Mouse (Mus musculus) spleen, adult 2 months (tissue): Measurements from ENCODE around the gene Odf2. TPM values are rescaled to one million over a fixed set of nuclear protein-coding genes. Genes with fewer than 3 reads are reported as not detected.

Experiments used
- DNase-seq, 2 experiments: peaks; one replicate each; pipeline versions ENCODE4 v3.0.0 to v3.0.0-alpha.2; 2012 to 2021; ENCODE audit warnings: low spot score in 2 of 2, low read depth in 1 of 2
- H3K27ac ChIP-seq: fragments of 200-500 bp; 2 replicates; pipeline ENCODE4 v1.5.1; 2012; ENCODE audit warnings: low read length, inconsistent platforms; ENCODE audit not compliant: insufficient read depth
- H3K27me3 ChIP-seq: fragments of 200-500 bp; 2 replicates; pipeline ENCODE4 v1.6.1; 2012; ENCODE audit warnings: mild to moderate bottlenecking, moderate library complexity, low read length, inconsistent platforms; ENCODE audit not compliant: control insufficient read depth, insufficient read depth
- H3K36me3 ChIP-seq: fragments of 200-500 bp; 2 replicates; pipeline ENCODE4 v1.6.1; 2012; ENCODE audit warnings: mild to moderate bottlenecking, low read length, inconsistent platforms; ENCODE audit not compliant: control insufficient read depth, insufficient read depth
- H3K4me1 ChIP-seq: fragments of 200-500 bp; 2 replicates; pipeline ENCODE4 v1.6.1; 2011; ENCODE audit warnings: inconsistent platforms; ENCODE audit not compliant: control insufficient read depth, insufficient read depth, insufficient read length
- H3K4me3 ChIP-seq: fragments of 200-500 bp; 2 replicates; pipeline ENCODE4 v1.5.1; 2011; ENCODE audit warnings: mild to moderate bottlenecking, inconsistent platforms; ENCODE audit not compliant: insufficient read depth, insufficient read length; ENCODE audit errors: extremely low read depth
- CTCF ChIP-seq: fragments of 200-500 bp; IDR thresholded peaks from 2 replicates; pipeline ENCODE4 v1.5.1; 2011; ENCODE audit warnings: mild to moderate bottlenecking, inconsistent platforms; ENCODE audit not compliant: insufficient read depth, insufficient read length, insufficient replicate concordance; ENCODE audit errors: extremely low read depth
- POLR2A ChIP-seq: fragments of 200-500 bp; IDR thresholded peaks from 2 replicates; pipeline ENCODE4 v1.6.1; 2011; ENCODE audit warnings: low read depth, low read length, inconsistent platforms
- WGBS: fragments of 180-500 bp; shearing (Covaris S2); methylation state at CpG from one replicate; pipeline ENCODE4 v1.1.7; 2018; 5-methylcytosine and 5-hydroxymethylcytosine counted together
- polyA plus RNA-seq: library from polyadenylated mRNA; depleted of rRNA; stranded (reverse); fragments of >200 nt; gene quantifications from 2 replicates; pipeline ENCODE4 v1.2.3, GENCODE M21; 2012

The Odf2 gene
- polyA plus RNA-seq, 1 experiment, result 26.3 TPM

GRCm38 (mm10) chr2:29856451-29857260 lies 32.4 kb upstream of the Odf2 start:
- no peak overlapping the region for H3K4me3 ChIP-seq
- WGBS, result 55% methylated on average over 19 of the region's 19 CpGs
- DNase-seq, result no peak
- no peak overlapping the region for H3K27ac ChIP-seq
- no peaks in the 10 kb centered on the region for H3K36me3 ChIP-seq
- H3K4me1 ChIP-seq, result no peaks in the 10 kb centered on the region
- no peak for TF ChIP-seq POLR2A
- TF ChIP-seq CTCF, result no peak
- H3K27me3 ChIP-seq, result no peaks in the 10 kb centered on the region

GRCm38 (mm10) chr2:29857341-29857740 lies 31.7 kb upstream of the Odf2 start:
- WGBS, result 48% methylated on average over 2 of the region's 2 CpGs
- Histone ChIP-seq H3K27ac (no peak overlapping the region), H3K4me1 (no peaks in the 10 kb centered on the region), H3K4me3 (no peak overlapping the region), H3K27me3 (no peaks in the 10 kb centered on the region), H3K36me3 (no peaks in the 10 kb centered on the region)
- DNase-seq, result no peak
- no peak for TF ChIP-seq POLR2A
- TF ChIP-seq CTCF, result no peak

- no peaks in the 10 kb centered on the region for H3K4me1 ChIP-seq
- 78% methylated on average over 5 of the region's 5 CpGs for WGBS
- H3K4me3 ChIP-seq, result no peak overlapping the region
Observed at GRCm38 (mm10) chr2:29857967-29858366, 31.1 kb upstream of the Odf2 start.

DNA sequence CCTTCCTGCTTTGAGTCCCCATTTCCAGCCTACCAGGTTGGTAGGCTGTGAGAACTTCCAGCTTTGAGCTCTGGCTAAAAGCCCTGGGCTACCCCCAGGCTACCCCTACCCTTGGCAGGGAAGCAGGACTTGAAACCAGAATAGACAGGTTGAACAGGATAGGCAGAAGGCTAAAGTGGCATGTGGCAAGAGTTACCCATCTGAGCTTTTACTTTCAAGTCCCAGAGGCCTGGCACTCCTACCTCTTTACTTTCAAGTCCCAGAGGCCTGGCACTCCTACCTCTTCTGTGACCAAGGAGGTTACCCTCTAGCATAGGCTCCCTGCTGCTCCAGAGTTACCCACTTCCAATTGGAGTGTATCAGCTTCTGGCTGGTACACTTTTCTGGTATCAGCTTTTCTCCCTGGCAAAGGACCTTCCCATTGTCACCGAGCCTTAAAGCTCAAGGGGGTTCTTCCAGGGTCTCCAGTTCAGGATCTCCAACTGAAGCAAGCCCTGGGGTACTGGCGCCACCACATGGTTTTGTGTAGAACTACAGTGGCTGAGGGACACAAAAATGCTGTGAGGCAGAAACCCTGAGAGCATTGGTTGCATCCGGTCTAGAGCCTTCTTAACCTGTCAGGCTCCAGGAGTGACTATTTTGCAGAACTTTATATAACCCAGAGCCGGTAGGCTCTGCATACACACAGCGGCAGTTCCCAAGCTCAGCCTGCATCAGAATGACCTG lies 30.1 kb upstream of the Odf2 start:
- H3K27me3 ChIP-seq, result no peaks in the 10 kb centered on the region
- TF ChIP-seq POLR2A, result no peak
- peak; percentile 29; the same call in 1 of the 2 replicates for TF ChIP-seq CTCF
- no peaks in the 10 kb centered on the region for H3K4me1 ChIP-seq
- 4% methylated on average over 5 of the region's 5 CpGs for WGBS
- no peaks in the 10 kb centered on the region for H3K36me3 ChIP-seq
- H3K27ac ChIP-seq, result no peak overlapping the region
- DNase-seq, result peak in 1 of 2 experiments; percentile 10
- no peak overlapping the region for H3K4me3 ChIP-seq

More at GRCm38 (mm10) chr2:29857967-29858366, 31.1 kb upstream of the Odf2 start:
- DNase-seq, result no peak
- TF ChIP-seq CTCF, result no peak
- TF ChIP-seq POLR2A, result no peak
- Histone ChIP-seq H3K27ac (no peak overlapping the region), H3K36me3 (no peaks in the 10 kb centered on the region), H3K27me3 (no peaks in the 10 kb centered on the region)

- Histone ChIP-seq H3K4me1 (peaks cover 3% of the 10 kb centered on the region; the same call in 1 of the 2 replicates), H3K27ac (no peak overlapping the region), H3K27me3 (no peaks in the 10 kb centered on the region), H3K36me3 (no peaks in the 10 kb centered on the region), H3K4me3 (no peak overlapping the region)
- DNase-seq, result no peak
- WGBS, result 77% methylated on average over 4 of the region's 4 CpGs
- no peak for TF ChIP-seq CTCF
- TF ChIP-seq POLR2A, result no peak
Observed at GRCm38 (mm10) chr2:29865125-29865524, 23.9 kb upstream of the Odf2 start.

GRCm38 (mm10) chr2:29868949-29869645 lies 19.9 kb upstream of the Odf2 start, which contains the start of gene Cercam:
Gene Cercam, plus strand, starts transcription at chr2:29869164.
- no peaks in the 10 kb centered on the region for H3K27me3 ChIP-seq
- H3K4me3 ChIP-seq, result peak within 1 kb of the TSS; percentile 79
- peak; percentile 59 to 74 for DNase-seq
- H3K36me3 ChIP-seq, result no peaks in the 10 kb centered on the region
- H3K4me1 ChIP-seq, result peaks cover 3% of the 10 kb centered on the region; the same call in 1 of the 2 replicates
- WGBS, result 1% methylated on average over 37 of the region's 44 CpGs
- TF ChIP-seq CTCF (peak; percentile 91), POLR2A (no peak)
- H3K27ac ChIP-seq, result peak within 1 kb of the TSS; percentile 51
